Mouse (Mus musculus) mesoderm, embryonic 11.5 days (tissue): ENCODE measurements around the gene Tcte3.
"Not testable (repeated sequence)": the region's sequence is repeated elsewhere in the genome, so short reads cannot be mapped to it uniquely, and the experiment has no call there.

Experiments
- DNase-seq: peaks from one replicate; pipeline ENCODE4 v3.0.0-alpha.2; 2012; ENCODE audit warnings: low read depth, low spot score

The Tcte3 gene

GRCm38 (mm10) chr17:15031414-15031813, 9.9 kb downstream of the Tcte3 start:
- not testable (repeated sequence) for DNase-seq

- not testable (repeated sequence) for DNase-seq
Observed at GRCm38 (mm10) chr17:15025513-15025912, 15.8 kb downstream of the Tcte3 start.

- DNase-seq: not testable (repeated sequence)
Observed at GRCm38 (mm10) chr17:15024502-15025193, 16.6 kb downstream of the Tcte3 start.

GRCm38 (mm10) chr17:15023878-15024492, 17.3 kb downstream of the Tcte3 start:
- not testable (repeated sequence) for DNase-seq

- DNase-seq: not testable (repeated sequence)
Observed at GRCm38 (mm10) chr17:15021503-15022220, 19.6 kb downstream of the Tcte3 start.

- not testable (repeated sequence) for DNase-seq
Observed at GRCm38 (mm10) chr17:15009706-15010413, 31.4 kb downstream of the Tcte3 start, which contains the start of gene Gm3435. Gene Gm3435 (plus strand): TSS chr17:15010176.

GRCm38 (mm10) chr17:15009088-15009487, 32.2 kb downstream of the Tcte3 start:
- DNase-seq: not testable (repeated sequence)

GRCm38 (mm10) chr17:15000047-15000446, 41.2 kb downstream of the Tcte3 start:
- DNase-seq: not testable (repeated sequence)

- not testable (repeated sequence) for DNase-seq
Observed at GRCm38 (mm10) chr17:14994140-14994539, 47.1 kb downstream of the Tcte3 start.

GRCm38 (mm10) chr17:14993139-14993832, 48.0 kb downstream of the Tcte3 start:
- DNase-seq: not testable (repeated sequence)

- not testable (repeated sequence) for DNase-seq
Observed at GRCm38 (mm10) chr17:14992522-14993138, 48.7 kb downstream of the Tcte3 start.

GRCm38 (mm10) chr17:14990116-14990702, 51.1 kb downstream of the Tcte3 start:
- not testable (repeated sequence) for DNase-seq

- DNase-seq: not testable (repeated sequence)
Observed at GRCm38 (mm10) chr17:14978362-14979038, 62.8 kb downstream of the Tcte3 start, which contains the start of the genes 9030025P20Rik and Gm3417. Gene 9030025P20Rik (plus strand): TSS chr17:14978468. Gene Gm3417 (minus strand): TSS chr17:14978790.

GRCm38 (mm10) chr17:14977718-14978361, 63.4 kb downstream of the Tcte3 start:
- not testable (repeated sequence) for DNase-seq
